In the genomic region with DNA sequence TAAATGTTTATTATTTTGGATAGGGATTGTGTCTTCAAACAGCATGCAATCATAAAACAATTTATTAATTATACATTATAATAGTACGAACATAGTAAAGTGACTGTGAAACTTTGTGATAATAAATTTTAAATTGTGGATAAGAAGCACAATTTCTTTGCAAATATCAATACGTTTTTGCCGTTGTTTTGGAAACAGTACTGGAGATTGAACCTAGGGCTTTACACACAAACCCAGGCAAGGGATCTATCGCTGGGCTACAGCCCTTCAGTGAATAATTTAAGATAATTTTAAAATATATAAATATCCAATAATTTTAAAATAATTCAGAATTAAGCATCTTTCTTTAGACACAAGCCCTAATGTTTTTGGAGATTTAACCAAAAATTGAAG, we compare ENCODE assay signal across 8 mouse cellular contexts. TPM values are rescaled to one million over a fixed set of nuclear protein-coding genes. Genes with fewer than 3 reads are reported as not detected.
DNase-seq lines count a peak whose midpoint lies in the region; ATAC-seq and TF ChIP-seq lines count a peak whose summit lies in the region.

No protein-coding gene starts in this region.

- H3K36me3 ChIP-seq in lung, embryonic 14.5 days (ENCODE audit: insufficient read depth) = no peaks in the 10 kb centered on the region
- H3K36me3 ChIP-seq in limb, embryonic 12.5 days = no peaks in the 10 kb centered on the region
- H3K36me3 ChIP-seq in neural tube, embryonic 14.5 days (ENCODE audit: control insufficient read depth, insufficient read depth, low read length) = no peaks in the 10 kb centered on the region

- peak overlapping the region; percentile 65 for H3K4me2 ChIP-seq in lung, embryonic 14.5 days
- H3K4me2 ChIP-seq in limb, embryonic 12.5 days = peak overlapping the region; percentile 60
- H3K4me2 ChIP-seq in neural tube, embryonic 14.5 days (ENCODE audit: low read depth, low read length) = no peak overlapping the region; the same call in 1 of the 2 replicates

- no peak overlapping the region for H3K27ac ChIP-seq in cerebellum, adult 2 months (ENCODE audit: insufficient read depth, low read length)
- H3K27ac ChIP-seq in lung, embryonic 14.5 days (ENCODE audit: low read depth) = no peak overlapping the region
- no peak overlapping the region for H3K27ac ChIP-seq in limb, embryonic 12.5 days
- no peak overlapping the region for H3K27ac ChIP-seq in neural tube, embryonic 14.5 days (ENCODE audit: low read depth, low read length)

- H3K4me3 ChIP-seq in cerebellum, adult 2 months (replicated peaks; ENCODE audit: insufficient read depth, low read depth, low read length) = peak overlapping the region; percentile 74
- H3K4me3 ChIP-seq in lung, embryonic 14.5 days (ENCODE audit: low read depth, low read length) = peak overlapping the region; percentile 50
- H3K4me3 ChIP-seq in limb, embryonic 12.5 days (replicated peaks) = peak overlapping the region; percentile 54; the same call in 1 of the 2 replicates
- H3K4me3 ChIP-seq in neural tube, embryonic 14.5 days (ENCODE audit: low read depth, low read length) = peak overlapping the region; percentile 45

- TF ChIP-seq CTCF in cerebellum, adult 2 months (IDR thresholded peaks at IDR 0.05; ENCODE audit: borderline replicate concordance, insufficient read depth, low read depth, low read length) = no peak
- no peak for TF ChIP-seq CTCF in lung, embryonic 14.5 days (IDR thresholded peaks at IDR 0.05; ENCODE audit: low read depth)

- H3K9ac ChIP-seq in lung, embryonic 14.5 days = no peak overlapping the region
- no peak overlapping the region for H3K9ac ChIP-seq in limb, embryonic 12.5 days (replicated peaks)
- no peak overlapping the region; the same call in 1 of the 2 replicates for H3K9ac ChIP-seq in neural tube, embryonic 14.5 days (replicated peaks; ENCODE audit: low read depth, low read length)

- WGBS in cerebellum, adult 2 months = 79% methylated on average over 4 of the region's 4 CpGs
- WGBS in lung, embryonic 14.5 days = 78% methylated on average over 4 of the region's 4 CpGs
- 87% methylated on average over 4 of the region's 4 CpGs for WGBS in limb, embryonic 12.5 days
- 76% methylated on average over 4 of the region's 4 CpGs for WGBS in neural tube, embryonic 14.5 days

- no peaks in the 10 kb centered on the region for H3K9me3 ChIP-seq in lung, embryonic 14.5 days (ENCODE audit: low read depth, low read length)
- H3K9me3 ChIP-seq in limb, embryonic 12.5 days = no peaks in the 10 kb centered on the region
- no peaks in the 10 kb centered on the region for H3K9me3 ChIP-seq in neural tube, embryonic 14.5 days (ENCODE audit: control insufficient read depth, low read length)

- TF ChIP-seq POLR2A in cerebellum, adult 2 months (IDR thresholded peaks at IDR 0.05; ENCODE audit: borderline replicate concordance, insufficient read depth, low read length) = no peak

- ATAC-seq in lung, embryonic 14.5 days (ENCODE audit: insufficient read depth) = 0 out of 2 replicates have a peak, but pooled peaks have one; percentile 10
- 0 out of 2 replicates have a peak, but pooled peaks have one; percentile 21 for ATAC-seq in limb, embryonic 12.5 days (ENCODE audit: insufficient number of reproducible peaks, insufficient read depth, low FRiP score, low TSS enrichment, low read depth)
- peak; percentile 55; the same call in 1 of the 2 replicates for ATAC-seq in neural tube, embryonic 14.5 days (ENCODE audit: low read depth)

- H3K27me3 ChIP-seq in cerebellum, adult 2 months (ENCODE audit: control insufficient read depth, insufficient read depth, low read length) = no peaks in the 10 kb centered on the region
- H3K27me3 ChIP-seq in lung, embryonic 14.5 days (ENCODE audit: insufficient read depth, low read length) = 0 out of 2 replicates have a peak, but pooled peaks cover 3% of the 10 kb centered on the region
- no peaks in the 10 kb centered on the region; the same call in 1 of the 2 replicates for H3K27me3 ChIP-seq in limb, embryonic 12.5 days
- H3K27me3 ChIP-seq in neural tube, embryonic 14.5 days (ENCODE audit: control insufficient read depth, insufficient read depth, low read length) = no peaks in the 10 kb centered on the region

- no peak for DNase-seq in cerebellum, adult 2 months
- DNase-seq in cerebellum, adult 9-10 months = no peak
- DNase-seq in lung, embryonic 14.5 days = no peak
- no peak for DNase-seq in lung, postnatal 10 days
- DNase-seq in spleen, adult 18-20 months = no peak
- no peak for DNase-seq in frontal cortex, postnatal 10 days (ENCODE audit: low spot score in 2 of 2)

- H3K4me1 ChIP-seq in cerebellum, adult 2 months (ENCODE audit: control insufficient read depth, insufficient read depth, low read length) = no peaks in the 10 kb centered on the region
- no peaks in the 10 kb centered on the region for H3K4me1 ChIP-seq in lung, embryonic 14.5 days (ENCODE audit: insufficient read depth)
- no peaks in the 10 kb centered on the region for H3K4me1 ChIP-seq in limb, embryonic 12.5 days (replicated peaks)
- H3K4me1 ChIP-seq in neural tube, embryonic 14.5 days (ENCODE audit: control insufficient read depth, insufficient read depth, low read length) = no peaks in the 10 kb centered on the region

RNA-seq across cellular contexts. Expression of a gene that starts 8.5 kb away (rescaled TPM):
- polyA plus RNA-seq in cerebellum, adult 2 months (2012; rRNA removed) = 0.24 and 0.47 TPM in 2 replicates
- polyA plus RNA-seq in lung, embryonic 14.5 days (2014; fragmentation: Nextera tagmentation; extraction: Ambion mirVana) = 0.09 TPM in 1 of 2 replicates, not detected in the other
- polyA plus RNA-seq in limb, embryonic 12.5 days (2016; fragmentation: Nextera tagmentation; extraction: Ambion mirVana) = 0.05 and 0.15 TPM in 2 replicates
- polyA plus RNA-seq in neural tube, embryonic 14.5 days (2014; fragmentation: Nextera tagmentation; extraction: Ambion mirVana) = 0.37 and 0.53 TPM in 2 replicates

RNA-seq across cellular contexts. Expression of a gene that starts 58.0 kb away (rescaled TPM):
- polyA plus RNA-seq in cerebellum, adult 2 months (2012; rRNA removed) = 148 and 162 TPM in 2 replicates
- 126 and 142 TPM in 2 replicates for polyA plus RNA-seq in lung, embryonic 14.5 days (2014; fragmentation: Nextera tagmentation; extraction: Ambion mirVana)
- polyA plus RNA-seq in limb, embryonic 12.5 days (2016; fragmentation: Nextera tagmentation; extraction: Ambion mirVana) = 195 and 197 TPM in 2 replicates
- polyA plus RNA-seq in neural tube, embryonic 14.5 days (2014; fragmentation: Nextera tagmentation; extraction: Ambion mirVana) = 506 and 536 TPM in 2 replicates
